Mouse (Mus musculus): ENCODE results near the gene Itga2b. TPM values are rescaled to one million over a fixed set of nuclear protein-coding genes. Genes with fewer than 3 reads are reported as not detected.

Gene Itga2b
- polyA plus RNA-seq, 1 experiment = 4.5 TPM

Other genes with a start within 250 kb of the Itga2b start
- 256 and 323 TPM in 2 replicates for gene Hdac5, start 240.0 kb downstream of the Itga2b start, polyA plus RNA-seq (2012; rRNA removed)
- 1.2 and 1.9 TPM in 2 replicates for gene BC030867, start 221.2 kb downstream of the Itga2b start, polyA plus RNA-seq (2012; rRNA removed)
- gene Asb16, start 201.4 kb downstream of the Itga2b start, polyA plus RNA-seq (2012; rRNA removed) = 2.3 and 2.7 TPM in 2 replicates
- 82.5 and 85.4 TPM in 2 replicates for gene Tmub2, start 185.2 kb downstream of the Itga2b start, polyA plus RNA-seq (2012; rRNA removed)
- gene Atxn7l3, start 173.5 kb downstream of the Itga2b start, polyA plus RNA-seq (2012; rRNA removed) = 142 and 147 TPM in 2 replicates
- 96.7 and 99.3 TPM in 2 replicates for gene Ubtf, start 150.4 kb downstream of the Itga2b start, polyA plus RNA-seq (2012; rRNA removed)
- gene Slc4a1, start 103.9 kb downstream of the Itga2b start, polyA plus RNA-seq (2012; rRNA removed) = 0.48 and 0.60 TPM in 2 replicates
- 538 and 540 TPM in 2 replicates for gene Rundc3a, start 76.7 kb downstream of the Itga2b start, polyA plus RNA-seq (2012; rRNA removed)
- 82.9 and 90.8 TPM in 2 replicates for gene Slc25a39, start 62.2 kb downstream of the Itga2b start, polyA plus RNA-seq (2012; rRNA removed)
- 70.9 and 78.2 TPM in 2 replicates for gene Grn, start 39.8 kb downstream of the Itga2b start, polyA plus RNA-seq (2012; rRNA removed)
- gene Fam171a2, start 22.4 kb downstream of the Itga2b start, polyA plus RNA-seq (2012; rRNA removed) = 69.6 and 70.0 TPM in 2 replicates
- gene Gpatch8, start 86.3 kb upstream of the Itga2b start, polyA plus RNA-seq (2012; rRNA removed) = 56.2 and 61.7 TPM in 2 replicates
- gene Gm11627, start 109.3 kb upstream of the Itga2b start, polyA plus RNA-seq (2012; rRNA removed) = 6.2 and 6.6 TPM in 2 replicates
- 12.1 and 13.3 TPM in 2 replicates for gene Fzd2, start 134.3 kb upstream of the Itga2b start, polyA plus RNA-seq (2012; rRNA removed)
- gene Meioc, start 193.6 kb upstream of the Itga2b start, polyA plus RNA-seq (2012; rRNA removed) = 0.02 TPM in 1 of 2 replicates, not detected in the other
- gene Ccdc43, start 227.7 kb upstream of the Itga2b start, polyA plus RNA-seq (2012; rRNA removed) = 18.3 and 24.0 TPM in 2 replicates

Data from frontal cortex, adult 2 months (tissue).